In genomic region chr14:122983226-122984215, GRCm38 (mm10) we compare ENCODE assay signal across 8 mouse cellular contexts. TPM values are rescaled to one million over a fixed set of nuclear protein-coding genes. Genes with fewer than 3 reads are reported as not detected.
DNase-seq lines count a peak whose midpoint lies in the region; ATAC-seq and TF ChIP-seq lines count a peak whose summit lies in the region.

TSS of gene Tmtc4 (minus strand) at chr14:122984035.

- DNase-seq in MEL (ENCODE audit: low read depth, low spot score): peak; percentile 97
- peak; percentile 95 to 97 for DNase-seq in cerebellum, adult 2 months
- peak; percentile 98 for DNase-seq in forebrain, postnatal 0 days
- peak; percentile 95 for DNase-seq in heart, postnatal 4 days
- DNase-seq in layer of hippocampus, adult 8-10 months (ENCODE audit: low spot score in 2 of 2): peak; percentile 90 to 93
- DNase-seq in ovary, adult 18-20 months (ENCODE audit: low spot score): peak; percentile 95
- DNase-seq in thymus, postnatal 10 days (ENCODE audit: low spot score in 2 of 2): peak; percentile 92 to 93

- peak; percentile 87 to 98 for TF ChIP-seq POLR2A in MEL (IDR thresholded peaks at IDR 0.05; ENCODE audit: control insufficient read depth in 1 of 2, insufficient read depth in 1 of 2, low read depth in 1 of 2, low read length in 2 of 2, poor library complexity in 1 of 2)
- TF ChIP-seq POLR2A in cerebellum, adult 2 months (IDR thresholded peaks at IDR 0.05; ENCODE audit: borderline replicate concordance, insufficient read depth, low read length): peak; percentile 91

- no peaks in the 10 kb centered on the region for H3K9me3 ChIP-seq in MEL (replicated peaks; ENCODE audit: insufficient read depth, low read length)
- H3K9me3 ChIP-seq in forebrain, postnatal 0 days (ENCODE audit: low read length): no peaks in the 10 kb centered on the region
- H3K9me3 ChIP-seq in lung, embryonic 15.5 days: no peaks in the 10 kb centered on the region

- H3K4me2 ChIP-seq in forebrain, postnatal 0 days (ENCODE audit: low read depth): peak within 1 kb of the TSS; percentile 96
- H3K4me2 ChIP-seq in lung, embryonic 15.5 days: peak within 1 kb of the TSS; percentile 84

- peaks cover 5% of the 10 kb centered on the region for H3K79me2 ChIP-seq in MEL (ENCODE audit: control insufficient read depth, insufficient read depth, low read length, poor library complexity)

- peak within 1 kb of the TSS; percentile 88 to 92 for H3K4me3 ChIP-seq in MEL (ENCODE audit: control insufficient read depth in 1 of 2, insufficient read depth in 1 of 2, low read depth in 2 of 2, low read length in 2 of 2)
- H3K4me3 ChIP-seq in cerebellum, adult 2 months (replicated peaks; ENCODE audit: insufficient read depth, low read depth, low read length): peak within 1 kb of the TSS; percentile 77
- H3K4me3 ChIP-seq in forebrain, postnatal 0 days (ENCODE audit: low read depth, low read length): peak within 1 kb of the TSS; percentile 67
- H3K4me3 ChIP-seq in lung, embryonic 15.5 days: peak within 1 kb of the TSS; percentile 59

- no peak for TF ChIP-seq RAD21 in MEL (IDR thresholded peaks at IDR 0.05; ENCODE audit: low read depth, low read length)

- 4% methylated on average over 45 of the region's 54 CpGs for WGBS in cerebellum, adult 2 months
- WGBS in forebrain, postnatal 0 days: 4% methylated on average over 49 of the region's 54 CpGs
- WGBS in lung, embryonic 15.5 days: under 1% methylated on average over 54 of the region's 54 CpGs

- TF ChIP-seq CTCF in MEL (IDR thresholded peaks at IDR 0.05 in 2 of 3, conservative IDR thresholded peaks at IDR 0.05 in 1 of 3; ENCODE audit: control insufficient read depth in 1 of 3, insufficient read depth in 1 of 3, low read depth in 2 of 3, low read length in 3 of 3, poor library complexity in 1 of 3, severe bottlenecking in 1 of 3): peak in 1 of 3 experiments; percentile 14; a peak in 2 of 6 replicates
- no peak for TF ChIP-seq CTCF in cerebellum, adult 2 months (IDR thresholded peaks at IDR 0.05; ENCODE audit: borderline replicate concordance, insufficient read depth, low read depth, low read length)
- peak; percentile 45; the same call in 1 of the 2 replicates for TF ChIP-seq CTCF in forebrain, postnatal 0 days (IDR thresholded peaks at IDR 0.05; ENCODE audit: low read depth)

- peak; percentile 99 for ATAC-seq in forebrain, postnatal 0 days
- ATAC-seq in lung, embryonic 15.5 days (ENCODE audit: borderline replicate concordance, extremely low read depth, low FRiP score, low TSS enrichment): peak; percentile 98

- peak within 1 kb of the TSS; percentile 82 for H3K27ac ChIP-seq in MEL (ENCODE audit: control insufficient read depth, low read depth, low read length)
- peak within 1 kb of the TSS; percentile 100 for H3K27ac ChIP-seq in cerebellum, adult 2 months (ENCODE audit: insufficient read depth, low read length)
- H3K27ac ChIP-seq in forebrain, postnatal 0 days (ENCODE audit: low read depth, low read length): peak within 1 kb of the TSS; percentile 81
- peak within 1 kb of the TSS; percentile 84 for H3K27ac ChIP-seq in lung, embryonic 15.5 days

- peaks cover 0 to 5% of the 10 kb centered on the region in 2 experiments; a peak in 2 of 4 replicates for H3K36me3 ChIP-seq in MEL (ENCODE audit: control insufficient read depth in 1 of 2, insufficient read depth in 2 of 2, low read length in 2 of 2)
- no peaks in the 10 kb centered on the region for H3K36me3 ChIP-seq in forebrain, postnatal 0 days (ENCODE audit: insufficient read depth)
- H3K36me3 ChIP-seq in lung, embryonic 15.5 days: no peaks in the 10 kb centered on the region

- H3K9ac ChIP-seq in MEL (ENCODE audit: control insufficient read depth, low read depth, low read length, poor library complexity, severe bottlenecking): peak within 1 kb of the TSS; percentile 92
- peak within 1 kb of the TSS; percentile 78 for H3K9ac ChIP-seq in forebrain, postnatal 0 days
- peak within 1 kb of the TSS; percentile 66 for H3K9ac ChIP-seq in lung, embryonic 15.5 days

- TF ChIP-seq EP300 in MEL (IDR thresholded peaks at IDR 0.05; ENCODE audit: low read depth in 1 of 2, low read length in 2 of 2): peak in 1 of 2 experiments; percentile 21; a peak in 1 of 4 replicates

- peaks cover 0 to 10% of the 10 kb centered on the region in 2 experiments; a peak in 2 of 4 replicates for H3K4me1 ChIP-seq in MEL (ENCODE audit: control insufficient read depth in 1 of 2, insufficient read depth in 2 of 2, low read length in 2 of 2)
- peaks cover 15% of the 10 kb centered on the region; the same call in 1 of the 2 replicates for H3K4me1 ChIP-seq in cerebellum, adult 2 months (ENCODE audit: control insufficient read depth, insufficient read depth, low read length)
- H3K4me1 ChIP-seq in forebrain, postnatal 0 days (ENCODE audit: insufficient read depth): peaks cover 8% of the 10 kb centered on the region
- H3K4me1 ChIP-seq in lung, embryonic 15.5 days: peaks cover 16% of the 10 kb centered on the region

- no peaks in the 10 kb centered on the region for H3K27me3 ChIP-seq in MEL (ENCODE audit: control insufficient read depth in 1 of 2, insufficient read depth in 2 of 2, low read length in 2 of 2)
- no peaks in the 10 kb centered on the region for H3K27me3 ChIP-seq in cerebellum, adult 2 months (ENCODE audit: control insufficient read depth, insufficient read depth, low read length)
- no peaks in the 10 kb centered on the region for H3K27me3 ChIP-seq in forebrain, postnatal 0 days (ENCODE audit: insufficient read depth, low read length)
- peaks cover 15% of the 10 kb centered on the region; the same call in 1 of the 2 replicates for H3K27me3 ChIP-seq in lung, embryonic 15.5 days

TF ChIP-seq in MEL, 35 proteins besides CTCF, POLR2A, EP300 and RAD21 (continues in another document):
- TF ChIP-seq RCOR1 (IDR thresholded peaks at IDR 0.05; ENCODE audit: low read depth, low read length) (no peak; the same call in 1 of the 2 replicates), CHD2 (IDR thresholded peaks at IDR 0.05; ENCODE audit: low read length) (peak; percentile 75), NELFE (IDR thresholded peaks at IDR 0.05; ENCODE audit: low read depth, low read length) (peak; percentile 94), POLR2AphosphoS2 (IDR thresholded peaks at IDR 0.05; ENCODE audit: low read length) (peak; percentile 94; the same call in 1 of the 2 replicates), KAT2A (conservative IDR thresholded peaks at IDR 0.05; ENCODE audit: low read depth, low read length) (no peak; the same call in 1 of the 2 replicates), CHD1 (IDR thresholded peaks at IDR 0.05; ENCODE audit: low read depth, low read length) (no peak), MYC (IDR thresholded peaks at IDR 0.05; ENCODE audit: low read depth, low read length) (peak; percentile 53; the same call in 1 of the 2 replicates), ZC3H11A (IDR thresholded peaks at IDR 0.05; ENCODE audit: low read depth, low read length) (no peak), HCFC1 (IDR thresholded peaks at IDR 0.05; ENCODE audit: low read depth, low read length) (peak; percentile 76), BHLHE40 (IDR thresholded peaks at IDR 0.05; ENCODE audit: borderline replicate concordance, low read depth, low read length) (no peak), ZMIZ1 (IDR thresholded peaks at IDR 0.05; ENCODE audit: low read depth, low read length) (peak; percentile 82), ELF1 (IDR thresholded peaks at IDR 0.05; ENCODE audit: low read depth, low read length) (0 out of 2 replicates have a peak, but pooled peaks have one; percentile 48), MYB (IDR thresholded peaks at IDR 0.05; ENCODE audit: low read depth, low read length) (no peak), MAX (IDR thresholded peaks at IDR 0.05; ENCODE audit: low read length) (peak; percentile 62), POLR2AphosphoS5 (IDR thresholded peaks at IDR 0.05; ENCODE audit: borderline replicate concordance, low read depth, low read length) (no peak), MXI1 (IDR thresholded peaks at IDR 0.05; ENCODE audit: low read depth, low read length) (peak; percentile 74; the same call in 1 of the 2 replicates), USF1 (IDR thresholded peaks at IDR 0.05; ENCODE audit: low read depth, low read length) (0 out of 2 replicates have a peak, but pooled peaks have one; percentile 21), TAL1 (IDR thresholded peaks at IDR 0.05; ENCODE audit: low read length) (no peak), NRF1 (IDR thresholded peaks at IDR 0.05; ENCODE audit: insufficient read depth, low read depth, low read length, poor library complexity, severe bottlenecking) (peak; percentile 55; the same call in 1 of the 2 replicates), JUND (IDR thresholded peaks at IDR 0.05; ENCODE audit: low read depth, low read length) (no peak), TCF12 (IDR thresholded peaks at IDR 0.05; ENCODE audit: low read depth, low read length) (peak; percentile 72), ZNF384 (IDR thresholded peaks at IDR 0.05; ENCODE audit: low read depth, low read length) (no peak), MEF2A (IDR thresholded peaks at IDR 0.05; ENCODE audit: extremely low read depth, insufficient replicate concordance, low read depth, low read length, poor library complexity, severe bottlenecking) (no peak), SIN3A (IDR thresholded peaks at IDR 0.05; ENCODE audit: low read length) (peak; percentile 84), SMC3 (IDR thresholded peaks at IDR 0.05; ENCODE audit: low read depth, low read length) (no peak), MAZ (IDR thresholded peaks at IDR 0.05; ENCODE audit: low read depth, low read length) (peak; percentile 81; the same call in 1 of the 2 replicates), MAFK (IDR thresholded peaks at IDR 0.05; ENCODE audit: borderline replicate concordance, low read depth, low read length) (no peak), E2F4 (IDR thresholded peaks at IDR 0.05; ENCODE audit: borderline replicate concordance, low read depth, low read length) (peak; percentile 36; the same call in 1 of the 2 replicates), TBP (IDR thresholded peaks at IDR 0.05; ENCODE audit: low read depth, low read length) (peak; percentile 79; the same call in 1 of the 2 replicates), ZKSCAN1 (IDR thresholded peaks at IDR 0.05; ENCODE audit: low read depth, low read length) (no peak)

RNA-seq across cellular contexts. Expression of gene Tmtc4, which starts in this region (rescaled TPM):
- 9.2 and 11.5 TPM in 2 replicates for total RNA-seq in MEL (2012; rRNA removed)
- 10 to 100 TPM in 1 of 2 experiments, not detected in 1; 10.4 TPM for polyA plus RNA-seq in MEL (2012; ENCODE audit: insufficient read depth in 1 of 2, insufficient read length in 2 of 2, low read depth in 1 of 2, low replicate concordance in 2 of 2, missing spikeins in 1 of 2)
- 31.2 and 35.6 TPM in 2 replicates for polyA plus RNA-seq in cerebellum, adult 2 months (2012; rRNA removed)
- 48.5 and 51.8 TPM in 2 replicates for total RNA-seq in forebrain, postnatal 0 days (2014; rRNA removed)
- 27.7 and 30.1 TPM in 2 replicates for polyA plus RNA-seq in forebrain, postnatal 0 days (2015; fragmentation: Nextera tagmentation; extraction: Ambion mirVana)
- 10 to 100 TPM; 27.1 to 27.7 TPM for total RNA-seq in heart, postnatal 4 days (2021)
- total RNA-seq in layer of hippocampus, adult 8-10 months (2022): 10 to 100 TPM; 17.9 to 33.1 (median 26.4) TPM
- polyA plus RNA-seq in lung, embryonic 15.5 days (2015; fragmentation: Nextera tagmentation; extraction: Ambion mirVana): 16.4 and 17.3 TPM in 2 replicates

Comparison
In these comparisons a context has a peak if more than half of its experiments do, and no peak if none do; other contexts are left out.
1. Peak in every context shown above with its lines: DNase-seq, ATAC-seq, H3K4me3 ChIP-seq and H3K27ac ChIP-seq.